Mouse (Mus musculus) kidney, embryonic 14.5 days (tissue): ENCODE measurements around the gene Hfm1. TPM values are rescaled to one million over a fixed set of nuclear protein-coding genes. Genes with fewer than 3 reads are reported as not detected.

Source experiments
- ATAC-seq: fragments of 200-750 bp; cut with Nextera tagmentation; 2 replicates; pipeline ENCODE4 v1.8.0; 2017; ENCODE audit warnings: moderate number of reproducible peaks, mild to moderate bottlenecking, moderate TSS enrichment, moderate library complexity; ENCODE audit not compliant: low FRiP score, low TSS enrichment
- H3K27ac ChIP-seq: fragments of 300-500 bp; sonication (generic); 2 replicates; pipeline ENCODE4 v1.5.1; 2014; ENCODE audit warnings: low read depth, mild to moderate bottlenecking, low read length, moderate library complexity, mixed read lengths
- H3K27me3 ChIP-seq: fragments of 300-500 bp; sonication (generic); 2 replicates; pipeline ENCODE4 v1.6.1; 2014; ENCODE audit warnings: mild to moderate bottlenecking, low read length; ENCODE audit not compliant: control insufficient read depth, insufficient read depth
- H3K36me3 ChIP-seq: fragments of 300-500 bp; sonication (generic); 2 replicates; pipeline ENCODE4 v1.6.1; 2014; ENCODE audit warnings: low read length, mixed read lengths; ENCODE audit not compliant: control insufficient read depth, insufficient read depth
- H3K4me1 ChIP-seq: fragments of 300-500 bp; sonication (generic); 2 replicates; pipeline ENCODE4 v1.6.1; 2014; ENCODE audit warnings: low read length, mixed read lengths; ENCODE audit not compliant: control insufficient read depth, insufficient read depth
- H3K4me2 ChIP-seq: fragments of 300-500 bp; sonication (generic); replicated peaks from 2 replicates; pipeline ENCODE4 v1.6.1; 2014; ENCODE audit warnings: low read depth, mild to moderate bottlenecking, low read length
- H3K4me3 ChIP-seq: fragments of 300-500 bp; sonication (generic); 2 replicates; pipeline ENCODE4 v1.5.1; 2014; ENCODE audit warnings: mild to moderate bottlenecking, low read length
- H3K9ac ChIP-seq: fragments of 300-500 bp; sonication (generic); 2 replicates; pipeline ENCODE4 v1.6.1; 2014; ENCODE audit warnings: low read depth, mild to moderate bottlenecking, low read length, moderate library complexity
- H3K9me3 ChIP-seq: fragments of 300-500 bp; sonication (generic); 2 replicates; pipeline ENCODE4 v1.6.1; 2016; ENCODE audit warnings: low read length; ENCODE audit not compliant: control insufficient read depth
- WGBS: fragments of 180-500 bp; shearing (Covaris S2); extraction: QIAGEN DNeasy Blood & Tissue Kit; methylation state at CpG from one replicate; pipeline ENCODE4 v1.1.7; 2014; 5-methylcytosine and 5-hydroxymethylcytosine counted together
- microRNA-seq: library from miRNA; unstranded; fragments of <30 nt; microRNA quantifications from one replicate; pipeline ENCODE4, GENCODE M21; 2016
- polyA plus RNA-seq: library from polyadenylated mRNA; unstranded; fragments of >200 nt; fragmentation: Nextera tagmentation; extraction: Ambion mirVana; gene quantifications from 2 replicates; pipeline ENCODE4 v1.2.1, GENCODE M21; 2014

The Hfm1 gene
- polyA plus RNA-seq, 1 experiment from 2014 or later, result 2.7 TPM

GRCm38 (mm10) chr5:106801215-106801863, 124.8 kb downstream of the Hfm1 start:
- Histone ChIP-seq H3K4me1 (peaks cover 6% of the 10 kb centered on the region; the same call in 1 of the 2 replicates), H3K4me3 (no peak overlapping the region), H3K4me2 (no peak overlapping the region), H3K9me3 (no peaks in the 10 kb centered on the region), H3K36me3 (no peaks in the 10 kb centered on the region), H3K27me3 (peaks cover 3% of the 10 kb centered on the region; the same call in 1 of the 2 replicates), H3K9ac (no peak overlapping the region), H3K27ac (no peak overlapping the region)
- 17% methylated on average over 9 of the region's 9 CpGs for WGBS
- ATAC-seq, result 0 out of 2 replicates have a peak, but pooled peaks have one; percentile 8

- no peak for ATAC-seq
- peaks cover 3% of the 10 kb centered on the region; the same call in 1 of the 2 replicates for H3K27me3 ChIP-seq
- 73% methylated on average over 5 of the region's 5 CpGs for WGBS
- H3K9me3 ChIP-seq, result no peaks in the 10 kb centered on the region
- no peaks in the 10 kb centered on the region for H3K36me3 ChIP-seq
- H3K27ac ChIP-seq, result no peak overlapping the region
- H3K9ac ChIP-seq, result no peak overlapping the region
- H3K4me1 ChIP-seq, result peaks cover 6% of the 10 kb centered on the region; the same call in 1 of the 2 replicates
- H3K4me3 ChIP-seq, result no peak overlapping the region
- no peak overlapping the region for H3K4me2 ChIP-seq
Observed at GRCm38 (mm10) chr5:106797896-106798295, 128.2 kb downstream of the Hfm1 start.

- H3K36me3 ChIP-seq, result no peaks in the 10 kb centered on the region
- H3K27me3 ChIP-seq, result no peaks in the 10 kb centered on the region
- no peak overlapping the region for H3K4me2 ChIP-seq
- no peak overlapping the region for H3K9ac ChIP-seq
- no peaks in the 10 kb centered on the region for H3K4me1 ChIP-seq
- peak; percentile 73; the same call in 1 of the 2 replicates for ATAC-seq
- WGBS, result 17% methylated on average over 6 of the region's 6 CpGs
- no peaks in the 10 kb centered on the region for H3K9me3 ChIP-seq
- H3K27ac ChIP-seq, result no peak overlapping the region
- no peak overlapping the region for H3K4me3 ChIP-seq
Observed at GRCm38 (mm10) chr5:106791241-106791572, 134.9 kb downstream of the Hfm1 start.

DNA sequence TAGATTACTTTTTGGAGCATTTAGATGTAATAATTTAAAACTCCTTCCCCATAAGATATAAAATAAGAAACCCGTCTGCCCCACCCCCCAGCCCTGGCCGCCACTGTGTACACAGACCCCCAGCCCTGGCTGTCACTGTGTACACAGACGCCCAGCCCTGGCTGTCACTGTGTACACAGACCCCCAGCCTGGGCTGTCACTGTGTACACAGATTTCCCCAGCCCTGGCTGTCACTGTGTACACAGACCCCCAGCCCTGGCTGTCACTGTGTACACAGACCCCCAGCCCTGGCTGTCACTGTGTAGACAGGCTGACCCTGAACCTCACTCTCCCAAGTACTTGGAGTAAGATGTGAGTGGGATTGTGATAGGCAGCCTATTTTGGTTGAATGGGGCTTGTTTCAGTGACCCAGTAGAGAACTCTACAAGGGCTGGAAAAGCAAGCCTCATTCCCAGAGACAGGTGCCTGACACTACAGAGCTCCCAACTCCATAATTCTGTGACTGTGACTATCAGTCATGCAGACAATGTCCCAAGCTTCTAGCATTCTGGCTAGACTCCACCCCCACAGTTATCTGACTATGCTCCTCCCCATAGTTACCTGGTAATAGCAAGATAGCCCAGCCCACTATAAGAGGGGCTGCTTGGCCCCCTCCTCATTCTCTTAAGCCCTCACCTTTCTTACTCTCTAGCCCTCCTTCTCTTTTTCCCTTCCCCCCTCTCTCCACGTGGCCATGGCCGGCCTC, 135.5 kb downstream of the Hfm1 start:
- no peak for ATAC-seq
- WGBS, result 41% methylated on average over 5 of the region's 5 CpGs
- H3K27ac ChIP-seq, result no peak overlapping the region

More for the DNA sequence above, 135.5 kb downstream of the Hfm1 start:
- Histone ChIP-seq H3K9ac (no peak overlapping the region), H3K27me3 (no peaks in the 10 kb centered on the region), H3K4me3 (no peak overlapping the region), H3K4me1 (no peaks in the 10 kb centered on the region), H3K4me2 (no peak overlapping the region), H3K36me3 (no peaks in the 10 kb centered on the region), H3K9me3 (no peaks in the 10 kb centered on the region)

Small RNA genes within 50 kb of the gene (microRNA-seq; reads per million reads assigned to microRNA genes)
- not detected for gene Gm27527

Other genes starting within 250 kb of the Hfm1 start
- gene Zfp644, start 229.0 kb downstream of the Hfm1 start, polyA plus RNA-seq, result 107 TPM in 2 replicates
- 30.2 and 48.6 TPM in 2 replicates for gene Cdc7, start 38.0 kb upstream of the Hfm1 start, polyA plus RNA-seq